Mouse (Mus musculus) kidney, embryonic 14.5 days (tissue): ENCODE data around the gene Slc15a1. TPM values are rescaled to one million over a fixed set of nuclear protein-coding genes. Genes with fewer than 3 reads are reported as not detected.

Source experiments
- ATAC-seq: fragments of 200-750 bp; cut with Nextera tagmentation; 2 replicates; pipeline ENCODE4 v1.8.0; 2017; ENCODE audit warnings: moderate number of reproducible peaks, mild to moderate bottlenecking, moderate TSS enrichment, moderate library complexity; ENCODE audit not compliant: low FRiP score, low TSS enrichment
- H3K27ac ChIP-seq: fragments of 300-500 bp; sonication (generic); 2 replicates; pipeline ENCODE4 v1.5.1; 2014; ENCODE audit warnings: low read depth, mild to moderate bottlenecking, low read length, moderate library complexity, mixed read lengths
- H3K27me3 ChIP-seq: fragments of 300-500 bp; sonication (generic); 2 replicates; pipeline ENCODE4 v1.6.1; 2014; ENCODE audit warnings: mild to moderate bottlenecking, low read length; ENCODE audit not compliant: control insufficient read depth, insufficient read depth
- H3K36me3 ChIP-seq: fragments of 300-500 bp; sonication (generic); 2 replicates; pipeline ENCODE4 v1.6.1; 2014; ENCODE audit warnings: low read length, mixed read lengths; ENCODE audit not compliant: control insufficient read depth, insufficient read depth
- H3K4me1 ChIP-seq: fragments of 300-500 bp; sonication (generic); 2 replicates; pipeline ENCODE4 v1.6.1; 2014; ENCODE audit warnings: low read length, mixed read lengths; ENCODE audit not compliant: control insufficient read depth, insufficient read depth
- H3K4me2 ChIP-seq: fragments of 300-500 bp; sonication (generic); replicated peaks from 2 replicates; pipeline ENCODE4 v1.6.1; 2014; ENCODE audit warnings: low read depth, mild to moderate bottlenecking, low read length
- H3K4me3 ChIP-seq: fragments of 300-500 bp; sonication (generic); 2 replicates; pipeline ENCODE4 v1.5.1; 2014; ENCODE audit warnings: mild to moderate bottlenecking, low read length
- H3K9ac ChIP-seq: fragments of 300-500 bp; sonication (generic); 2 replicates; pipeline ENCODE4 v1.6.1; 2014; ENCODE audit warnings: low read depth, mild to moderate bottlenecking, low read length, moderate library complexity
- H3K9me3 ChIP-seq: fragments of 300-500 bp; sonication (generic); 2 replicates; pipeline ENCODE4 v1.6.1; 2016; ENCODE audit warnings: low read length; ENCODE audit not compliant: control insufficient read depth
- WGBS: fragments of 180-500 bp; shearing (Covaris S2); extraction: QIAGEN DNeasy Blood & Tissue Kit; methylation state at CpG from one replicate; pipeline ENCODE4 v1.1.7; 2014; 5-methylcytosine and 5-hydroxymethylcytosine counted together
- polyA plus RNA-seq: library from polyadenylated mRNA; unstranded; fragments of >200 nt; fragmentation: Nextera tagmentation; extraction: Ambion mirVana; gene quantifications from 2 replicates; pipeline ENCODE4 v1.2.1, GENCODE M21; 2014

Gene Slc15a1
- polyA plus RNA-seq, 1 experiment from 2014 or later, result 0.15 TPM

- no peak overlapping the region for H3K4me2 ChIP-seq
- no peaks in the 10 kb centered on the region for H3K4me1 ChIP-seq
- 74% methylated on average over 5 of the region's 5 CpGs for WGBS
- no peak overlapping the region for H3K4me3 ChIP-seq
- peaks cover 5% of the 10 kb centered on the region; the same call in 1 of the 2 replicates for H3K9me3 ChIP-seq
- H3K27me3 ChIP-seq, result no peaks in the 10 kb centered on the region
- ATAC-seq, result no peak
- H3K36me3 ChIP-seq, result no peaks in the 10 kb centered on the region
- H3K27ac ChIP-seq, result no peak overlapping the region
- H3K9ac ChIP-seq, result no peak overlapping the region
These were observed 42.3 kb downstream of the Slc15a1 start for GRCm38 (mm10) chr14:121462756-121463155.

- 84% methylated on average over 3 of the region's 3 CpGs for WGBS
- peaks cover 5% of the 10 kb centered on the region; the same call in 1 of the 2 replicates for H3K9me3 ChIP-seq
- H3K9ac ChIP-seq, result no peak overlapping the region
- no peak overlapping the region for H3K4me3 ChIP-seq
- no peaks in the 10 kb centered on the region for H3K4me1 ChIP-seq
- no peak overlapping the region for H3K27ac ChIP-seq
- no peak for ATAC-seq
- H3K27me3 ChIP-seq, result no peaks in the 10 kb centered on the region
- no peak overlapping the region for H3K4me2 ChIP-seq
- no peaks in the 10 kb centered on the region for H3K36me3 ChIP-seq
These were observed 44.1 kb downstream of the Slc15a1 start for GRCm38 (mm10) chr14:121460966-121461365.

DNA sequence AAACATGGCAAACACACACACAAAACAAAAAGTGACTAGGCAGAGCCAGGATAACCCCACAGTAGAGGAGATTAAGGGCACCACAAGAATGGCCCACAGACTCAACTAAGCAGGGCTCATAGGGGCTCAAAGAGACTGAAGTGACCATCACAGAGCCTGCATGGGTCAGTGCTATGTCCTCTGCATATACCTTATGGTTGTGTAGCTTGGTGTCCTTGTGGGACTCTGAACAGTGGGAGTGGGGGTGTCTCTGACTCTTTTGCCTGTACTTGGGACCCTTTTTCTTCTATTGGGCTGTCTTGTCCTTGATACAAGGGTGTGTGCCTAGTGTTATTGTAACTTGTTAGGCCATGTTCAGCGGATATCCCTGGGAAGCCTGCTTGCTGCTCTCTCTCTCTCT lies 46.5 kb downstream of the Slc15a1 start:
- H3K4me2 ChIP-seq, result no peak overlapping the region
- WGBS, result 72% methylated on average over 1 of the region's 1 CpGs

GRCm38 (mm10) chr14:121457536-121457935 lies 47.5 kb downstream of the Slc15a1 start:
- ATAC-seq, result no peak
- no peak overlapping the region for H3K27ac ChIP-seq

More for the DNA sequence above, 46.5 kb downstream of the Slc15a1 start:
- Histone ChIP-seq H3K4me1 (no peaks in the 10 kb centered on the region), H3K36me3 (no peaks in the 10 kb centered on the region), H3K4me3 (no peak overlapping the region), H3K27ac (no peak overlapping the region), H3K27me3 (no peaks in the 10 kb centered on the region), H3K9ac (no peak overlapping the region), H3K9me3 (peaks cover 9% of the 10 kb centered on the region)
- no peak for ATAC-seq

DNA sequence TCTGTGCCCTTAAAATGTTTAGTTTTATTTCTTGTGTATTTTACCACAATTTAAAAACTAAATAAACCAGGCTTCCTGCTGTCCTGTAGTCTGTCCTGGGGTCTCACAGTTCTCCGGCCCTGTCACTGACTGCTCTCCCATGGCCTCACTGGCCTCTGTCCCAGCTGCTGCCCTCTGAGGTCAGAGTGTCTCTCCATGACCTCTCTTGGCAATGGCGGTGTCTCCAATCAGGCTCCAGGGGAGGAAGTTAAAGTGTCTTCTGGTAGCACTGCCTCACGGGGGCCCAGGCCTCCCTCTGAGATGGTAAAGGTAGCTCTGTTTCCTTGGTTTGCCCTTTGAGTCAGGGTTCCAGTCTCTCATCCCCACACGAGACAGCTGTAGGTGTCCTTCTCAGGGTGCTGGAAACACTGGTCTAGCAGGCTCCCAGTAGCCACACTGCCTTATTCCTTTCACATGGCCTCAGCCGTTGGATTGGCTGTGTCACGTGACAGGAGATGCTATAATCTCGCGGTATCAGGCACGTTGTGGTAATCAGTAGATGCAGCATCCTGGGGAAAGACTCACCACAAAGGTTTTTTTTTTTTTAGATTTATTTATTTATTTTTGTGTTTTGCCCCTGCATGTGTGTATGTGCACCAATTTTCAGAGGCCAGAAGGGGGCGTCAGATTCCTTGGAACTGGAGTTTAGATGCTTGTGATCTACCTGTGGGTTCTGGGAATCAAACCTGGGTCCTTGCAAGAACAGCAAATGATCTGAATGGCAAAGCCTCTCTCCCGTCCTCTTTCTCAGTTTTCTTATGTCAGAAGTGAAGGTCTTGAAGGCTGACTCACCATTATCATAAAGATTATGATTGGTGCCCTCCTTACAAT lies 48.4 kb downstream of the Slc15a1 start:
- Histone ChIP-seq H3K4me3 (no peak overlapping the region), H3K27me3 (no peaks in the 10 kb centered on the region), H3K4me1 (no peaks in the 10 kb centered on the region), H3K4me2 (no peak overlapping the region), H3K36me3 (no peaks in the 10 kb centered on the region), H3K9me3 (peaks cover 9% of the 10 kb centered on the region), H3K27ac (no peak overlapping the region), H3K9ac (no peak overlapping the region)
- WGBS, result 81% methylated on average over 11 of the region's 11 CpGs
- ATAC-seq, result no peak

More at GRCm38 (mm10) chr14:121457536-121457935, 47.5 kb downstream of the Slc15a1 start:
- Histone ChIP-seq H3K9ac (no peak overlapping the region), H3K9me3 (peaks cover 9% of the 10 kb centered on the region), H3K36me3 (no peaks in the 10 kb centered on the region), H3K4me3 (no peak overlapping the region), H3K4me1 (no peaks in the 10 kb centered on the region), H3K4me2 (no peak overlapping the region), H3K27me3 (no peaks in the 10 kb centered on the region)
- 73% methylated on average over 6 of the region's 6 CpGs for WGBS

DNA sequence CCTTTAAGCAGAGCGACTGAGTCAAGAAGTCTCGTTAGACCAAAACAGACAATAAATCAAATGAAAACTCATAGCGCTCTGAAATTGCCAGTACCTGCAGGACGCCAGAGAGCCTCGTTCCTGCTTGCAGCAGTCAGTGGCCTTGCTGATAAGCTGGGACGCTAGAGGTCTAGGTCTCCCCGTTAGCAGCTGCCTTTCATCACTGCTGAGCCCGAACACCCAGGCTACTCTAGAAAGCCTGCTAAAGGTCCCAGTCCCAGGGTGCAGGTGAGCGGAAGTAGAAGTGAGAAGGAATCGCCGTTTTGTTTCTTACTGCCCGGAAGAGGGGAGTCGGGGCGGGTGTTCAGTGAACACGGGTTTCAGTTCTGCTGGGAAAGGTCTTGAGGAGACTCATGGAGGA lies 49.1 kb downstream of the Slc15a1 start:
- Histone ChIP-seq H3K9me3 (peaks cover 9% of the 10 kb centered on the region), H3K4me3 (no peak overlapping the region), H3K27ac (no peak overlapping the region), H3K27me3 (no peaks in the 10 kb centered on the region), H3K4me2 (no peak overlapping the region), H3K9ac (no peak overlapping the region), H3K36me3 (no peaks in the 10 kb centered on the region), H3K4me1 (no peaks in the 10 kb centered on the region)
- WGBS, result 76% methylated on average over 15 of the region's 15 CpGs
- no peak for ATAC-seq

DNA sequence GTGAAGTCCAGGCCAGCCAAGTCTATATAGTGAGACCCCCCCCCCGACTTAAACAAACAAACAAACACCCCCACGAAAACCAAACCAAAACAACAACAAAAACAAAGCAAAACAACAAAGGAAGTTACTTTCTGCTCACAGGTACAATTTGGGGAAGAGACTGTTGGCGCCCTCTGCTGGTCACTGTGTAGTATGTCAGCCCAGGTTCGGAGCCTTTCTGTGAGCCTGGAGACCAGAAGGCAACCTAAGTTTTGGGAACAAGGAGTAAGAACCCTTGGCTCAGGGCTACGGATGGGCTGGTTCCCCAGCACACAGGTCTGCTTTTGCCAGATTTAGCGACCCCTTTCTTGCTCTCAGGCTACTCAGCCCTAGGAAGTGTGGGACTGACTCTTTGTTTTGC lies 49.5 kb downstream of the Slc15a1 start:
- no peaks in the 10 kb centered on the region for H3K36me3 ChIP-seq
- no peak overlapping the region for H3K4me3 ChIP-seq
- no peaks in the 10 kb centered on the region for H3K4me1 ChIP-seq
- no peaks in the 10 kb centered on the region for H3K27me3 ChIP-seq
- no peak overlapping the region for H3K27ac ChIP-seq
- no peak overlapping the region for H3K9ac ChIP-seq
- peaks cover 9% of the 10 kb centered on the region for H3K9me3 ChIP-seq
- ATAC-seq, result no peak
- H3K4me2 ChIP-seq, result no peak overlapping the region
- 12% methylated on average over 6 of the region's 6 CpGs for WGBS

DNA sequence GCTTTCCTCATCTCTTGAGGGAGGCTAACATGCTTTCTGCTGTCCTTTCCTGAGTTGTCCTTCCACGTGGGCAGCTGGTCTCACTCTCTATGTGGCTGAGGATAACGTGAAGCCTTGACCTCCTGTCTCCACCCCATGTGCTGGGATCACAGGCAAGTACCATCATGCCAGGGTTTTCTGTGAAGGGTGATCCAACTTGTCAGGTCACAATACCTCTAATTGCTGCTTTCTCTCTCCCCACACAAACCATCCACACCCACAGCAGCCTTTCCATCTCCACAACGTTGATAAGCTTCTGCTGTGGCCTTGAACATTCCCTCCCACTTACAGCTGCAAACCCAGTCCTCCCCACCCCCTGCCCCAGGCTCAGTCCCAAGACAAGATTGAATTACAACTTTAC lies 51.9 kb downstream of the Slc15a1 start:
- ATAC-seq, result no peak
- Histone ChIP-seq H3K4me2 (no peak overlapping the region), H3K9ac (no peak overlapping the region), H3K4me1 (no peaks in the 10 kb centered on the region), H3K27me3 (no peaks in the 10 kb centered on the region), H3K27ac (no peak overlapping the region), H3K9me3 (peaks cover 5% of the 10 kb centered on the region; the same call in 1 of the 2 replicates), H3K4me3 (no peak overlapping the region), H3K36me3 (no peaks in the 10 kb centered on the region)
- 23% methylated on average over 3 of the region's 3 CpGs for WGBS

DNA sequence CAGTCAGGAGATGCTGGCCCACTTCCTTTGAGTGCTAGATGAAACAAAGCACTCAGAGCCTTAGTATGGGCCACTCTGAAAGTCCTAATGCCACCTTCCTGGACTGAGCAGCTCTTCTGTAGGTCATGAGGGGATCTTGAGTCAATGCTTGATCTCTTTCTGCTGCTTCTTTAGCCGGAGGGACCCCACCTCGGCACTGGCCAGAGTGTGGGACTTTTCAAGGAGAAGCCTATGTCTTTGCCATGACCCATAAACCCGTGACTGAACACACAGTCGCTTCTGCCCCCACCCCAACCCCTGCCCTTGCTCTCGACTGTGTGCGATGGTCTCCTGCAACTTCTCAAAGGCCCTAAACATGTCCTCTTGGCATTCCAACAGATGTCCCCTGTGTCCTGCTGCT lies 52.8 kb downstream of the Slc15a1 start:
- Histone ChIP-seq H3K27ac (no peak overlapping the region), H3K9me3 (peaks cover 5% of the 10 kb centered on the region; the same call in 1 of the 2 replicates), H3K4me2 (no peak overlapping the region), H3K27me3 (no peaks in the 10 kb centered on the region), H3K9ac (no peak overlapping the region), H3K4me1 (no peaks in the 10 kb centered on the region), H3K4me3 (no peak overlapping the region), H3K36me3 (no peaks in the 10 kb centered on the region)
- 84% methylated on average over 6 of the region's 6 CpGs for WGBS
- no peak for ATAC-seq
